Mouse (Mus musculus) myocyte (in vitro differentiated cells): ENCODE data around the gene Kcna7.

Experiments
- CEBPB ChIP-seq: IDR thresholded peaks from 2 replicates; pipeline ENCODE4 v1.6.1; 2011; ENCODE audit warnings: mild to moderate bottlenecking, moderate library complexity; ENCODE audit not compliant: poor library complexity, insufficient read depth, severe bottlenecking
- E2F4 ChIP-seq: IDR thresholded peaks from one replicate; pipeline ENCODE4 v1.6.1; 2011; ENCODE audit warnings: mild to moderate bottlenecking, control low read depth, moderate library complexity; ENCODE audit not compliant: insufficient read depth
- MAX ChIP-seq: IDR thresholded peaks from one replicate; pipeline ENCODE4 v1.6.1; 2011; ENCODE audit warnings: low read depth, mild to moderate bottlenecking, control low read depth
- MYOG ChIP-seq, 3 experiments: IDR thresholded peaks; one replicate each; pipeline ENCODE4 v1.6.1; 2011; ENCODE audit warnings: control low read depth in 2 of 3, low read depth in 2 of 3, mild to moderate bottlenecking in 2 of 3; ENCODE audit not compliant: insufficient read length in 2 of 3, control insufficient read depth in 1 of 3, insufficient read depth in 1 of 3
- POLR2A ChIP-seq: IDR thresholded peaks from one replicate; pipeline ENCODE4 v1.6.1; 2011; ENCODE audit warnings: low read depth, mild to moderate bottlenecking, control low read depth, moderate library complexity; ENCODE audit not compliant: insufficient read length
- POLR2AphosphoS2 ChIP-seq: IDR thresholded peaks from one replicate; pipeline ENCODE4 v1.6.1; 2011; ENCODE audit warnings: low read depth, control low read depth; ENCODE audit not compliant: insufficient read length
- SRF ChIP-seq: IDR thresholded peaks from one replicate; pipeline ENCODE4 v1.6.1; 2011; ENCODE audit warnings: low read depth; ENCODE audit not compliant: control insufficient read depth, insufficient read length
- TCF12 ChIP-seq: IDR thresholded peaks from one replicate; pipeline ENCODE4 v1.6.1; 2011; ENCODE audit warnings: mild to moderate bottlenecking, control low read depth; ENCODE audit not compliant: poor library complexity, insufficient read depth, severe bottlenecking
- TCF3 ChIP-seq: IDR thresholded peaks from one replicate; pipeline ENCODE4 v1.6.1; 2011; ENCODE audit warnings: low read depth, control low read depth; ENCODE audit not compliant: insufficient read length
- USF1 ChIP-seq: IDR thresholded peaks from one replicate; pipeline ENCODE4 v1.6.1; 2011; ENCODE audit warnings: low read depth, mild to moderate bottlenecking, control low read depth, moderate library complexity

GRCm38 (mm10) chr7:45406157-45407156 is 1.0 kb downstream of the Kcna7 start:
- no peak for TF ChIP-seq TCF12
- no peak for TF ChIP-seq POLR2AphosphoS2
- TF ChIP-seq SRF, result no peak
- no peak for TF ChIP-seq MAX
- no peak for TF ChIP-seq E2F4
- TF ChIP-seq POLR2A, result peak; percentile 24
- no peak for TF ChIP-seq USF1
- no peak for TF ChIP-seq CEBPB
- TF ChIP-seq MYOG (IDR thresholded peaks at IDR 0.05; ENCODE audit: control insufficient read depth in 1 of 3, insufficient read depth in 1 of 3, insufficient read length in 2 of 3, low read depth in 2 of 3), result no peak
- no peak for TF ChIP-seq TCF3
